Mouse (Mus musculus) E14TG2a.4 (cell line): ENCODE results near the gene Rap1gap2.

Source experiments
- CTCF ChIP-seq: conservative IDR thresholded peaks from 2 replicates; pipeline ENCODE4 v1.5.1; 2014; ENCODE audit warnings: low read length
- POU5F1 ChIP-seq: IDR thresholded peaks from 2 replicates; pipeline ENCODE4 v1.6.1; 2014; ENCODE audit warnings: low read length, borderline replicate concordance

DNA sequence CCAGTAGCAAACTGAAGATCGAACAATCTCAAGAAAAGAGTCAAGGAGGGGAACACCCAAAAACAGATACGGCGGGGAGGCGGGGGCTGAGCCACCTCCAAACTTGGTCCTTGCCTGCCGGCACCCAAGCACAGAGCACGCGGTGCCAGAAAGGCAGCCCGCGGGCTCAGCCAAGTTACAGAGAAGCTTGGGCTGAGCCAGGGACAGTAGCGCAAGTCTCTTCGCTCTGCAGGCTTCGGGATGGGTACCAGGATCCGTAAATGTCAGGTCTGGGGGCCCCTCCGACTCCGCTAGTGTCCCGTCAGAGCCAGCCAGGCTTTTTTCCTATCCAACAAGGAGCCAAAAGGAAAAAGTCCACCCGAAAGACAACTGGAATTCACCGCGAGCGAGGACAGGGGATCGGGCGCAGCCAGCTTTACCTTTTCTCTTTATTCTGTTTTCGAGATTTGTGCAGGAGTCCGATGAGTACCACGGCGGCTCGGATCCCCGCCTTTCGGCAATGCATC is 88.7 kb downstream of the Rap1gap2 start:
- no peak for TF ChIP-seq CTCF
- TF ChIP-seq POU5F1: no peak
